Mouse (Mus musculus) retina, postnatal 1 day (tissue): Measurements from ENCODE around the gene Cep41.

Experiments
- DNase-seq: peaks from one replicate; pipeline ENCODE4 v3.0.0-alpha.2; 2012

Cep41 gene

GRCm38 (mm10) chr6:30673764-30674561 lies 19.6 kb downstream of the Cep41 start:
- peak; percentile 59 for DNase-seq

- no peak for DNase-seq
These were observed 21.9 kb downstream of the Cep41 start for GRCm38 (mm10) chr6:30671696-30672095.

- DNase-seq = peak; percentile 37
These were observed 26.0 kb downstream of the Cep41 start for GRCm38 (mm10) chr6:30667585-30667984.

- DNase-seq = no peak
These were observed 27.5 kb downstream of the Cep41 start for GRCm38 (mm10) chr6:30666043-30666442.

GRCm38 (mm10) chr6:30665296-30665695 lies 28.3 kb downstream of the Cep41 start:
- no peak for DNase-seq

GRCm38 (mm10) chr6:30664776-30665175 lies 28.8 kb downstream of the Cep41 start:
- peak; percentile 65 for DNase-seq

GRCm38 (mm10) chr6:30658619-30659018 lies 34.9 kb downstream of the Cep41 start:
- DNase-seq = no peak

- DNase-seq = no peak
These were observed 36.3 kb downstream of the Cep41 start for GRCm38 (mm10) chr6:30657279-30657678.

GRCm38 (mm10) chr6:30654932-30655331 lies 38.6 kb downstream of the Cep41 start:
- DNase-seq = no peak

- peak; percentile 64 for DNase-seq
These were observed 39.1 kb downstream of the Cep41 start for GRCm38 (mm10) chr6:30654402-30654859.

GRCm38 (mm10) chr6:30653518-30653917 lies 40.0 kb downstream of the Cep41 start:
- no peak for DNase-seq

- no peak for DNase-seq
These were observed 40.9 kb downstream of the Cep41 start for GRCm38 (mm10) chr6:30652425-30653188.

- DNase-seq = no peak
These were observed 43.8 kb downstream of the Cep41 start for GRCm38 (mm10) chr6:30649651-30650296.

GRCm38 (mm10) chr6:30645379-30645778 lies 48.2 kb downstream of the Cep41 start:
- DNase-seq = no peak

- DNase-seq = no peak
These were observed 49.1 kb downstream of the Cep41 start for GRCm38 (mm10) chr6:30644462-30644861.

GRCm38 (mm10) chr6:30643694-30644460 lies 49.7 kb downstream of the Cep41 start:
- DNase-seq = no peak

GRCm38 (mm10) chr6:30638674-30639268 lies 54.8 kb downstream of the Cep41 start, which contains the start of gene Cpa1:
Gene Cpa1, plus strand, starts transcription at chr6:30639218.
- DNase-seq = no peak

- DNase-seq = no peak
These were observed 57.2 kb downstream of the Cep41 start for GRCm38 (mm10) chr6:30636186-30636842.

- DNase-seq = no peak
These were observed 58.1 kb downstream of the Cep41 start for GRCm38 (mm10) chr6:30635361-30635862.

GRCm38 (mm10) chr6:30629989-30630388 lies 63.6 kb downstream of the Cep41 start:
- no peak for DNase-seq

GRCm38 (mm10) chr6:30628152-30628551 lies 65.4 kb downstream of the Cep41 start:
- peak; percentile 83 for DNase-seq
